Mouse (Mus musculus) large intestine, adult 2 months (tissue): Measurements from ENCODE around the gene Lrfn3. TPM values are rescaled to one million over a fixed set of nuclear protein-coding genes. Genes with fewer than 3 reads are reported as not detected.
A peak's percentile ranks its signal among the peaks of the same experiment; 100 is the strongest.

Experiments
- DNase-seq: peaks from one replicate; pipeline ENCODE4 v3.0.0-alpha.2; 2012; ENCODE audit warnings: low read depth, low spot score
- WGBS: fragments of 180-500 bp; shearing (Covaris S2); methylation state at CpG from one replicate; pipeline ENCODE4 v1.1.7; 2018; 5-methylcytosine and 5-hydroxymethylcytosine counted together
- polyA plus RNA-seq: library from polyadenylated mRNA; depleted of rRNA; stranded (reverse); fragments of >200 nt; gene quantifications from 2 replicates; pipeline ENCODE4 v1.2.3, GENCODE M21; 2012; rRNA removed

The Lrfn3 gene
- 12.7 and 13.1 TPM in 2 replicates for polyA plus RNA-seq

DNA sequence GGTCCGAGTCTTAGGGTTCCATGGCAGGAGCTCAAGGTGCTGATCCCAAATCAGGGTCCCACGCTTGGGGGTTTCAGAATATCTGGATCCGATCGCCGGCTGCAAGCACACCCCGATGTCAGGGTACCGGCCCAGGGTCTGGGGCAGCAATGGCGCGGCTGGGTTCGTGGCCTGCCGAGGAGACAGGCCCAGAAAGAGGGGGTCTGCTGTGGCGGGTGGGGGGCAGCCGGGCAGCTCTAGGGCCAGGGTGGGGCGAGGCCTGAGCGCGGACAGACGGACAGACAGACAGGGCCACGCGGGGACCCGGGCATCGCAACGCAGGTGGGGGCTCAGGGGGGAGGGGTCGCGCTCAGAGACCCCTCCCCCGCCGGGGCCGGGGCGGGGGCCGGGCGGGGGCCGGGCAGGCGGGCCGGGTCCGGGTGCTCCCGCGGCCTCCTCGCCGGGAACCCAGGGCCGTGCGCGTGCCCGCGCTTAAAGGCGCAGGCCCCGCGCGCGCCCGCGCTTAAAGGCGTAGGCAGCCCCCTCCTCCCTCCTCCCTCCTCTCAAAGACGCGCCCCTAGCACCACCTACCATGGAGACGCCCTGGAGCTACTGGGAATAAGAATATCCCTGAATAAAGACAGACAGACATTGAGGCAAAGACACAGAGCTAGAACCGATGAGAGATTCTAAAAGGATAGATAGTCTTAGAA is at the start of gene Lrfn3:
Gene Lrfn3, minus strand, starts transcription at position 121 of the 692 bp plus-strand sequence.
- 2% methylated on average over 39 of the region's 55 CpGs for WGBS
- no peak for DNase-seq

- no peak for DNase-seq
- WGBS: 78% methylated on average over 3 of the region's 3 CpGs
These were observed 48.5 kb upstream of the Lrfn3 start for GRCm38 (mm10) chr7:30411023-30411422.

DNA sequence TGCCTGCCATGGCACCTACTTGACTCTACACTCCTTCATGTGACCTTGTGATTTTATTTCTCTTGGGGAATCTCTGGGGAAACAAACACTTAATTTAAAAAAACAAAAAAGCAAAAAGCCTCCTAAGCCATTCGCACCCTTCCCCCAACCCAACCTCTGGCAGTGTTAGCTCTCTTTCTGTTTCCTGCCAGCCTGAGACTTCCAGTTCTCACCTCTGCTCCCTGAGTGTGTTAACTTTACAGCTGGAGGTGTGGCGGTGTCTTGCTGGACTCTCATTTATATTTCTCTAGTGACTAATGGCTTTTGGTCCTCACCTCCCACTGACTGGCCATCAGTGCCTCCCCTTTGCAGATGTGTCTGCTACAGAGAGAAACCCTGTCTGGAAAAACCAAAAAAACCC is 47.2 kb upstream of the Lrfn3 start:
- DNase-seq: no peak
- 34% methylated on average over 2 of the region's 2 CpGs for WGBS

DNA sequence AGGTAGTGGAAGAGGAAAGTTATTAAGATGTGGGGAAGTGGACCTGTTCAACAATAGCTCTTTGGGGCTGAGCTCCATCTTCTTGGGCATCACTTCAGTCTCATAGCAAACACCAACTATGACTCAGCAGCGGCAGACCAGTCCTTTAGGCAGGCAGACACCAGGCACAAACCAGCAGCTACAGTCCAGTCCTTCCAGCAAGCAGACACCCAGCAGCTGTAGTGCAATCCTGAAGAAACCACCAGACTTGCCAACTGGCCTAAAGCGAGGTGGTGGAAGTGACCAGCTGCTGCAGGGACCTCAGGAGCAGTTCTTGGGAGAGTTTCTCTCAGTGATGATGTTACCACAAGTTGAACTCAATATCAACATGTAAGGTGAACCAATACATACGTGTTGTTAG is 46.1 kb upstream of the Lrfn3 start:
- WGBS: 72% methylated on average over 3 of the region's 3 CpGs

DNA sequence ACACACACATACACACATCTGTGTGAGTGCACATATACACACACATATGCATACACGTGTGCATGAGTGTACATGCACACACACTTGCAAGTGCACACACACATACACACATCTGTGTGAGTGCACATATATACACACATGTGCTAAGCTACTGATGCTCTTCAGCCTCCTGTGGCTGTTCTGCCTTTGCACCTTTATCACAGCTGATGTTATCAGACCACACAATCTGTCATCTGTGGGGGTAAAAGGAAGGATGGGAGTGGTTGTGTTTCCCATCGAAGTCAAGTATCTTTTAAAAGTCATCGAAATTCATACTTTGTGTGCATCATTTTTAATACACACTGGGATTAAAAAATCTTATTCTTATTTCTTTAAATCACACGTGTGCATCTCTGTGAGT is 39.8 kb upstream of the Lrfn3 start:
- 60% methylated on average over 4 of the region's 4 CpGs for WGBS
- DNase-seq: no peak

More for the DNA sequence above, 46.1 kb upstream of the Lrfn3 start:
- no peak for DNase-seq

DNA sequence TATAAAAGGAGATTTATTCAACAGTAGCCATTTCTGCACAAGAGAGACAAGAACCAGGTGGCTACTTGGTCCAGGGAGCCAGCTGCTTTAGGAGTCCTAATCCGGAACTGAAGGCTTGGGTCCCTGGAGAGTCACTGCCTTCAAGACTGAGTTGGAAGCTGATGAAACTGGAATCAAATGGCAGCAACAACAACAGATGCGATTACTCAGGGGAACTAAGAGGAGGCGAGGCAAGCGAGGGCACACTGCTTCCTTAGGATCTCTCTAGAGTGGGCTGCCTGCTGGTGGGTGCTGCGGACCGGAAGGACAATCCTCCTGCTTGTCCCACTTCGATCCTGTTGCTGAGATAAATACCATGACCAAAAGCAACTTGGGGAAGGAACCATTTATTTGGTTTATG is 37.1 kb upstream of the Lrfn3 start:
- WGBS: 54% methylated on average over 7 of the region's 7 CpGs

DNA sequence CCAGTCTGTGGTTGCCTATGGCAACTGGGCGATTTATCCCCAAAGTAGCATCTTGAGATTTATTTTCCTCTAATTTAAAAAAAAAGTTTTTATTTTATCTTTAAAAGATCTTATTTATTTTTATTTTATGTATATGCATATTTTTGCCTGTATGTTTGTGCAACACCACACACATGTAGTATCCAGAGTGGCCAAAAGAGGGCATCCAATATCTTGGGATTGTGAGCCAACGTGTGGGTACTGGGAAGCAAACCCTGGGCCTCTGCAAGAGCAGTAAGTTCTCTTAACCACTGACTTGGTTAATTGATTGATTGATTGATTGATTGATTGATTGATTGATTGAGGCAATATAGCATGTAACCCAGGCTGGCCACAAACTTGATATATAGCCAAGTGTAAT is 32.3 kb upstream of the Lrfn3 start:
- WGBS: 53% methylated on average over 2 of the region's 2 CpGs
- no peak for DNase-seq

More for the DNA sequence above, 37.1 kb upstream of the Lrfn3 start:
- DNase-seq: no peak

GRCm38 (mm10) chr7:30394379-30394778 is 31.8 kb upstream of the Lrfn3 start:
- DNase-seq: no peak
- WGBS: 44% methylated on average over 11 of the region's 11 CpGs

DNA sequence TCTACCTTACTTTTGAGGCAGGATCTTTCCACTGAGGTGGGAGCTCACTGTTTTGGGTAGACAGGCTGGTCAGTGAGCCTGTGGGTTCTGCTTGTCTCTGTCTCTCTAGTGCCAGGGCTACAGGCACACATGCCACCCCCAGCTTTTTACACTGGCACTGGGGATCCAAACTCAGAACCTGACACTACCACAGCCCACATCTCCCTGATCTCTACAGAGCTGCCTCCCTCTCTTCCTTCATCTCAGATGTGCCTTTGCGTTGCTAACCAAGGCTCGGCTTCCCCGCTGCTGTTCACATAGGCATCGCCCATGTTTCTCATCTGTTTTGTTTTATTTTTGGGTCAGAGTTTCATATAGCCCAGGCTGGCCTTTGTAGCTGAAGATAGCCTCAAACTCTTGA is 31.1 kb upstream of the Lrfn3 start:
- WGBS: 84% methylated on average over 4 of the region's 4 CpGs
- no peak for DNase-seq

GRCm38 (mm10) chr7:30392746-30393520 is 30.4 kb upstream of the Lrfn3 start:
- no peak for DNase-seq
- 60% methylated on average over 4 of the region's 4 CpGs for WGBS

- WGBS: 89% methylated on average over 9 of the region's 9 CpGs
- no peak for DNase-seq
These were observed 21.5 kb upstream of the Lrfn3 start for GRCm38 (mm10) chr7:30384106-30384505.

DNA sequence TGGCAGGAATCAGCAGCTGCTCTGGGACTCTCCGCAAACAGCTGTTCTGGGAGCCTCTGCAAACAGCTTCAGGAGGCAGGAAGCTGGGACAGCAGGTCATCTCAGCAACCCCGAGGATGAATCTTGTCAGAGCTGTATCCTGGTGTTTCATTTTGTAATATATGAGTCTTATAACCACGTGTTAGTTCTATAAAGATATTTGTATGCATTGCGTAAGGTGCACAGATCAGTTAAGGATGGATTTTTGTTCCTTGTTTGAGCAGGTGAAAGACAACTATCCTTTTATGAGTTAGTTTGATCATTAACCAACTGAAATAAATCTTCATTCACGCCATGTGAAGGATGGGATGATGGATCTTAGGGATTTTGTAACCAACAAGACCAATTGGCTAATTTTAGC is 17.5 kb upstream of the Lrfn3 start:
- 20% methylated on average over 5 of the region's 5 CpGs for WGBS
- no peak for DNase-seq

DNA sequence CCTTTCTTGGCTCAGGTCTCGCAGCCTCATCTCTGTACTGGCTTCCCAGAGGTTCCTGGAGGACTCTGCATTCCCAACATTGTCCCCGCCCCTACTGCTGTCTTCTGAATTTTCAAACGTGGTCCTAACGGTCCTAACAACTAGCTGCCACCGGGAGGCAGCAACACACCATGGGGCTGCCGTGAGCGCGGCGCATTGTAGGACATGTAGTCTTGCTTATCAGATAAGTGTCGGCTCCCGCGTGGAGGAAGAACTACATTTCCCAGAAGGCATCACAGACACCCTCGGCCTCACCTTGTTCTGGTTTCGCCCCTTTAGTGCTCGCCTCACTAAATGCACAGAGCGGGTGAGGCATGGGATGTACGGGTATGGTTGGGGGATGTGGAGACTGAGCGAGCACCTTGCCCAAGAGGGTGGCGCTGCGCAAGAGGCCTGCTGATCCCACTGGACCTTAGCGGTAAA is 11.0 kb upstream of the Lrfn3 start:
- WGBS: 1% methylated on average over 21 of the region's 21 CpGs

GRCm38 (mm10) chr7:30367466-30367865 is 4.9 kb upstream of the Lrfn3 start:
- no peak for DNase-seq
- WGBS: 64% methylated on average over 2 of the region's 2 CpGs

More for the DNA sequence above, 11.0 kb upstream of the Lrfn3 start:
- DNase-seq: peak; percentile 79

DNA sequence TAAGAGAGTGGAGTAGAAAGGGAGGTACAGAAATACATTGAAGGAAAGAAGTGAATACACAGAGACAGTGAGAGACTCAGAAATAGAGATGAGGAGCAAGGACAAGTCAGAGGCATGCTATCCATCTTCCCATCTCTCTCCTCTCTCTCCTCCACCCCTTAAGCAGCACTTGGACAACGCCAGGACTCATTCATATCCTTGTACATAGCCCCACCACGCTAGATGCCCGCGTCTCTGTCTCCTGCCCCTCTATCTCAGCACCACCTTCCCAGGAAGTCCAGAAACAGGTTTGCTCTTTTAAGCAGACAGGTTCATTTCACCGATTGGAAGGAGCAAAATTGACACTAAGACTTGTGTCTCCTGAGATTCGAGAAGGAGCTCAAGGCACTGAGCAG is 769 bp upstream of the Lrfn3 start:
- 56% methylated on average over 6 of the region's 6 CpGs for WGBS

GRCm38 (mm10) chr7:30360028-30360427 is 2.5 kb downstream of the Lrfn3 start:
- 90% methylated on average over 17 of the region's 17 CpGs for WGBS

More for the DNA sequence above, 769 bp upstream of the Lrfn3 start:
- no peak for DNase-seq

DNA sequence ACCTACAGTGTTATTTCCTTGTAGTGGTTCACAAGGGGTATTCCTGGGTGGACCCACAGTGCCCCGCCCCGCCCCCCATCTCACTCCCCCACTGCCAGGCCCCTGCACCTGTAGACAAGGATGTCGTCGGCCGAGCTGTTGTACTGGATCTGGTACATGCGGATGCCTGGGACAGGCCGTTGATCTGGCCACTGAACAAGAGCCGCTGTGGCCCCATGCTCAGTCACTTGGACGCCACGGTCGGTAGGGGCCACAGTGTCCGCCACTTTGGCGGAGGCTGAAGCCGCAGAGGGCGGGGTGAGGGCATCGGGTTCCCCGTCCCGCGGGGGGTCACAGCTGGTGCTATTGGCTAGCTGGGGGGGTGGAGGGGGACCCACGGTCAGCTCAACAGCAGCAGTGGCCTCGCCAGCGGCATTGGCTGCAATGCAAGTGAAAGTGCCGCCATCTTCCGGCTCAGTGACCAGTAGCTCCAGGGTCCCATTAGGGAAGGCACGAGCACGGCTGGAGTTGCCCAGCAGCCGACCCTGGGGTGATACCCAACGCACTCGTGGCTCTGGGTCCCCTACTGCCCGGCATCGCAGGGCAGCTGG is 3.2 kb downstream of the Lrfn3 start:
- DNase-seq: no peak
- WGBS: 49% methylated on average over 31 of the region's 31 CpGs

More at GRCm38 (mm10) chr7:30360028-30360427, 2.5 kb downstream of the Lrfn3 start:
- DNase-seq: no peak

GRCm38 (mm10) chr7:30358378-30359186 is 4.0 kb downstream of the Lrfn3 start:
- no peak for DNase-seq
- 38% methylated on average over 7 of the region's 7 CpGs for WGBS

GRCm38 (mm10) chr7:30354059-30354458 is 8.5 kb downstream of the Lrfn3 start:
- 59% methylated on average over 4 of the region's 4 CpGs for WGBS
- DNase-seq: no peak
